Mouse (Mus musculus): ENCODE measurements around the gene Rars2. TPM values are rescaled to one million over a fixed set of nuclear protein-coding genes. Genes with fewer than 3 reads are reported as not detected.
A peak's percentile ranks its signal among the peaks of the same experiment; 100 is the strongest.

The Rars2 gene
- polyA plus RNA-seq, 1 experiment from 2014 or later: 24.6 TPM

- H3K4me3 ChIP-seq (ENCODE audit: low read depth, low read length): no peak overlapping the region
- H3K9me3 ChIP-seq (replicated peaks; ENCODE audit: control insufficient read depth, low read length): no peaks in the 10 kb centered on the region
- 63% methylated on average over 2 of the region's 2 CpGs for WGBS (ENCODE audit: insufficient replicate concordance)
- H3K4me2 ChIP-seq (ENCODE audit: low read depth, low read length): no peak overlapping the region
- no peaks in the 10 kb centered on the region for H3K4me1 ChIP-seq (ENCODE audit: control insufficient read depth, low read depth, low read length)
- H3K9ac ChIP-seq (ENCODE audit: low read depth, low read length): no peak overlapping the region
- H3K27me3 ChIP-seq (ENCODE audit: control insufficient read depth, insufficient read depth, low read depth, low read length): no peaks in the 10 kb centered on the region
- no peak for ATAC-seq (ENCODE audit: low read depth)
- H3K36me3 ChIP-seq (ENCODE audit: control insufficient read depth, insufficient read depth): peaks cover 15% of the 10 kb centered on the region
- no peak overlapping the region for H3K27ac ChIP-seq (ENCODE audit: low read length)
Observed at GRCm38 (mm10) chr4:34659012-34659411, 44.3 kb downstream of the Rars2 start.

DNA sequence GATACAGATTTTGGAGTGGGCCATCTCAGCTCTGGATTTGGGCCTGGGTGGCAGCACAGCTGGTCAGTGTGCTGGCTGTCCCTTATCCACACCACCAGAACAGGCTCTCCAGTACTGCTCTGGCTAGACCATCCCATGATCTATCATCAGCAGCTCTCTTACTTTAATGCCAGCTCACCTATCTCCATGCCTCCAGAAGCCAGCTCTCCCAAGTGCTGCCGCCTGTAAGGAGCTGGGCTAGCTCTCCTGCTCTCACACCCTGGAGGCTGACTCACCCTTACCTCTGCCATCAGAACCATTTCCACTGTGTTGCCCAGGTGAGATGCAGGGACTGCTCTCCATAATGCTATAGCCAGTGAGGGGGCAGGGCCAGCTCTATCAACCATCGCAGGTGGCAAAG, 46.8 kb downstream of the Rars2 start:
- ATAC-seq (ENCODE audit: low read depth): 0 out of 2 replicates have a peak, but pooled peaks have one; percentile 27
- no peaks in the 10 kb centered on the region for H3K27me3 ChIP-seq (ENCODE audit: control insufficient read depth, insufficient read depth, low read depth, low read length)
- H3K9ac ChIP-seq (ENCODE audit: low read depth, low read length): no peak overlapping the region
- no peaks in the 10 kb centered on the region for H3K4me1 ChIP-seq (ENCODE audit: control insufficient read depth, low read depth, low read length)
- H3K9me3 ChIP-seq (replicated peaks; ENCODE audit: control insufficient read depth, low read length): no peaks in the 10 kb centered on the region
- H3K27ac ChIP-seq (ENCODE audit: low read length): no peak overlapping the region
- 91% methylated on average over 2 of the region's 2 CpGs for WGBS (ENCODE audit: insufficient replicate concordance)
- no peak overlapping the region for H3K4me2 ChIP-seq (ENCODE audit: low read depth, low read length)
- H3K36me3 ChIP-seq (ENCODE audit: control insufficient read depth, insufficient read depth): peaks cover 7% of the 10 kb centered on the region
- H3K4me3 ChIP-seq (ENCODE audit: low read depth, low read length): no peak overlapping the region

DNA sequence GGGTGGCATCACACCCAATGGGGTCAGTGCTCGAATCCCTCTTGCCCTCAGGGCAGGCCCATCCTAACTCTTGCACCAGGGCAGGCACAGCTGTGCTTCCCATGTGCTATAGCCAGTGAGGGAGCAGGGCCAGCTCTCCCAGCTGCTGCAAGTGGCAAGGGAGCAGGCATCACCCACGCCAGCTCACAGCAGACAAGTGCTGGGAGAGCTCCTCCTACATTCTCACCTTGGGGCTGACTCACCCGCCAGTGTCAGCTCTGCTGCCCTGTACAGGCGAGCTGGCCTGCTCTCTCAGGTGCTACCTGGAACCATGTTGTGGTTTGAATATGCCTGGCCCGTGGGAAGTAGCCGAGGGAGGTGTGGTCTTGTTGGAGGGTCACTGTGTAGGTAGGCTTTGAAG, 47.2 kb downstream of the Rars2 start:
- Histone ChIP-seq H3K9ac (ENCODE audit: low read depth, low read length) (no peak overlapping the region), H3K4me1 (ENCODE audit: control insufficient read depth, low read depth, low read length) (no peaks in the 10 kb centered on the region), H3K27ac (ENCODE audit: low read length) (no peak overlapping the region), H3K27me3 (ENCODE audit: control insufficient read depth, insufficient read depth, low read depth, low read length) (no peaks in the 10 kb centered on the region), H3K4me3 (ENCODE audit: low read depth, low read length) (no peak overlapping the region), H3K36me3 (ENCODE audit: control insufficient read depth, insufficient read depth) (peaks cover 7% of the 10 kb centered on the region), H3K9me3 (replicated peaks; ENCODE audit: control insufficient read depth, low read length) (no peaks in the 10 kb centered on the region), H3K4me2 (ENCODE audit: low read depth, low read length) (no peak overlapping the region)
- WGBS (ENCODE audit: insufficient replicate concordance): 71% methylated on average over 6 of the region's 6 CpGs
- no peak for ATAC-seq (ENCODE audit: low read depth)

GRCm38 (mm10) chr4:34667923-34668322, 53.2 kb downstream of the Rars2 start:
- Histone ChIP-seq H3K27me3 (ENCODE audit: control insufficient read depth, insufficient read depth, low read depth, low read length) (no peaks in the 10 kb centered on the region), H3K27ac (ENCODE audit: low read length) (no peak overlapping the region), H3K4me2 (ENCODE audit: low read depth, low read length) (no peak overlapping the region), H3K9ac (ENCODE audit: low read depth, low read length) (no peak overlapping the region), H3K4me1 (ENCODE audit: control insufficient read depth, low read depth, low read length) (no peaks in the 10 kb centered on the region), H3K4me3 (ENCODE audit: low read depth, low read length) (no peak overlapping the region), H3K9me3 (replicated peaks; ENCODE audit: control insufficient read depth, low read length) (no peaks in the 10 kb centered on the region), H3K36me3 (ENCODE audit: control insufficient read depth, insufficient read depth) (peaks cover 2% of the 10 kb centered on the region; the same call in 1 of the 2 replicates)
- WGBS (ENCODE audit: insufficient replicate concordance): 45% methylated on average over 5 of the region's 5 CpGs
- ATAC-seq (ENCODE audit: low read depth): no peak

DNA sequence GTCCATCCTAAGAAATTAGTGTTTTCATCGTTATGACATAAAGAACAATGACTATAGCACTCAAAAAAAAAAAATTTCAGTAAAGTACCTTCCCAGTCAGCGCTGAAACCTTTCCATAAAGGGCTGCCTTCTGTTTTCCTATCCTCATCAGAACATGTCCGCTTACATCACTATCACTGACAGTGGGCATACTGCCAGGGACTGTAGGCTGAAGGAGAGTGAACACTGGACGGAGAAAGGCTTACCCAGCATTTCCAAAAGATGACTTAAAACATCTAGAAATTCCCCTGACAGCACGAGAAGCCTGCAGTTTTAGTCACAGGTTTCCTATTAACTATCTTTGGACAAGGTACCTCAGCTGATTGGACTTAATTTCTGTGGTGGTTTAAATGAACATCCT, 59.0 kb downstream of the Rars2 start:
- 78% methylated on average over 5 of the region's 5 CpGs for WGBS (ENCODE audit: insufficient replicate concordance)
- Histone ChIP-seq H3K27ac (ENCODE audit: low read length) (no peak overlapping the region), H3K27me3 (ENCODE audit: control insufficient read depth, insufficient read depth, low read depth, low read length) (no peaks in the 10 kb centered on the region), H3K36me3 (ENCODE audit: control insufficient read depth, insufficient read depth) (no peaks in the 10 kb centered on the region; the same call in 1 of the 2 replicates), H3K4me2 (ENCODE audit: low read depth, low read length) (no peak overlapping the region), H3K9me3 (replicated peaks; ENCODE audit: control insufficient read depth, low read length) (no peaks in the 10 kb centered on the region), H3K9ac (ENCODE audit: low read depth, low read length) (no peak overlapping the region), H3K4me1 (ENCODE audit: control insufficient read depth, low read depth, low read length) (no peaks in the 10 kb centered on the region), H3K4me3 (ENCODE audit: low read depth, low read length) (no peak overlapping the region)
- no peak for ATAC-seq (ENCODE audit: low read depth)

DNA sequence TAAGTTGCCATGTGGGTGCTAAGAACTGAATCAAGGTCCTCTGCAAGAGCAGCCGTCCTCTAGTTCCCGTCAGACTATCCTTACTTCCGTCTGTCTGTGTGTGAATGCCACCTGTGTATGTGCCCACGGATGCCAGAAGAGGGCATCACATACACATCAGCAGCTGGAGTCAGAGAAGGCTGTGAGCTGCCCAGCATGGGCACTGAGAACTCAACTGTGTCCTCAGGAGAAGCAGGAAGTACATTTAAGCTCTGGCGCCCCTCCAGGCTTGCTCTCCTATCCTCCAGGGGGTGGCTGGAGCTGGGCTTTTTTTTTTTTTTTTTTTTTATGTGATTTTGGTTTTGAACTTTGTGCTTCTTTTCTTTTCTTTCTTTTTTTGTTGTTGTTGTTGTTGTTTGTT, 65.8 kb downstream of the Rars2 start:
- peaks cover 2% of the 10 kb centered on the region; the same call in 1 of the 2 replicates for H3K36me3 ChIP-seq (ENCODE audit: control insufficient read depth, insufficient read depth)

DNA sequence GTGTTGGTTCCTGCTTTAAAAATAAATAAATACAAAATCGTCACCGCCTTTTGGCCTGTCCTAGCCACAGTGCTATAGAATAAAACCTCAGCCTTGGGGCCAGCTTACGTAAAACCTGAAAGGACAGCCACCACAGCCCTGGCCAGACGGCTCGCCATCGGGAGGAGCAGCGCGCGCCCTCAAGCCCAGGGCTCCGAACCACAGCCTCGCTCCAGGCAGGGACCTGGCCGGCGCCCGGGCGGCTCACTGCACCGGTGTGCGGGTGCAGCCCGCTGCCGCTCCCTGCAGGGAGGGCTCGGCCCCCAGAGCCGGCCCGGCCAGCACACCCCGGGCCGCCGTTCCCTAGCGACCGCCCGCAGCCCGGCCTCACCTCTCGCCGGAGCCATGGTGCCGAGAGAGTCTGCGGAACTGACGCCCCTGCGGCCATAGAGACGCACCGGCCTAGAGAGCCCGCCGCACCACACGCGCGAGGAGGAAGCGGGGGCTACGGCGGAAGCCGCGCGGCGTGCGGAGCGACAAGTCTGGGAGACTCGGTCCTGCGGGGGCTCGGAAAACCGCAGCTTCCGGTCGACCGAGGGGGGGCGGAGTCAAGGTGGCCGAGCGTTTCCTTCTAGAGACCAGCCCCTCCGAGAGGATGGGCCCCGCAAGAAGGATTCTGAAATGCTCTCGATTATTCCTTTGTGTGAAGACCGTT, 72.3 kb downstream of the Rars2 start, which contains the start of gene Slc35a1:
Gene Slc35a1, minus strand, starts transcription at position 565 of the 694 bp plus-strand sequence.
- H3K27me3 ChIP-seq (ENCODE audit: control insufficient read depth, insufficient read depth, low read depth, low read length): no peaks in the 10 kb centered on the region
- H3K9me3 ChIP-seq (replicated peaks; ENCODE audit: control insufficient read depth, low read length): no peaks in the 10 kb centered on the region
- H3K9ac ChIP-seq (ENCODE audit: low read depth, low read length): peak within 1 kb of the TSS; percentile 91
- H3K4me2 ChIP-seq (ENCODE audit: low read depth, low read length): peak within 1 kb of the TSS; percentile 69
- peak within 1 kb of the TSS; percentile 85 for H3K27ac ChIP-seq (ENCODE audit: low read length)
- H3K4me3 ChIP-seq (ENCODE audit: low read depth, low read length): peak within 1 kb of the TSS; percentile 92
- peaks cover 2% of the 10 kb centered on the region; the same call in 1 of the 2 replicates for H3K36me3 ChIP-seq (ENCODE audit: control insufficient read depth, insufficient read depth)
- peak; percentile 96 for ATAC-seq (ENCODE audit: low read depth)
- under 1% methylated on average over 65 of the region's 65 CpGs for WGBS (ENCODE audit: insufficient replicate concordance)
- peaks cover 10% of the 10 kb centered on the region for H3K4me1 ChIP-seq (ENCODE audit: control insufficient read depth, low read depth, low read length)

More for the DNA sequence above, 65.8 kb downstream of the Rars2 start:
- 82% methylated on average over 5 of the region's 5 CpGs for WGBS (ENCODE audit: insufficient replicate concordance)
- no peak overlapping the region for H3K4me3 ChIP-seq (ENCODE audit: low read depth, low read length)
- ATAC-seq (ENCODE audit: low read depth): no peak
- no peak overlapping the region for H3K27ac ChIP-seq (ENCODE audit: low read length)
- H3K9me3 ChIP-seq (replicated peaks; ENCODE audit: control insufficient read depth, low read length): no peaks in the 10 kb centered on the region
- H3K4me2 ChIP-seq (ENCODE audit: low read depth, low read length): no peak overlapping the region
- H3K9ac ChIP-seq (ENCODE audit: low read depth, low read length): no peak overlapping the region
- H3K4me1 ChIP-seq (ENCODE audit: control insufficient read depth, low read depth, low read length): no peaks in the 10 kb centered on the region
- no peaks in the 10 kb centered on the region for H3K27me3 ChIP-seq (ENCODE audit: control insufficient read depth, insufficient read depth, low read depth, low read length)

DNA sequence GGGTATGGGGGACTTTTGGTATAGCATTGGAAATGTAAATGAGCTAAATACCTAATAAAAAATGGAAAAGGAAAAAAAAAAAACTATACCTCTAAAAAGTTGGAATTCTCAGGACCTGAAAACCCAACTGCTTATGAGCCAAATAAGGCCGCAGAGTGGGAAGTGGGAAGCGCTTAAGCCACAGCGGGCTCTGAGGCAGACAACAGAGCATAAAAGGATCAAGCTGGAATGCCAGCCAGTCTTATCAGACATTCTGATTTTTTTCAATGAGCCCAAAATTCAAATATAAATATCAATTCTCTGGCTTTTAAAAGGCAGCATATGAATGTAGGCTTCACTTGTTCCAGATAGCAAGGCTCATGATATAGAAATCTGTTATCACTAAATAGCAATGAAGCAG, 73.3 kb downstream of the Rars2 start:
- Histone ChIP-seq H3K27ac (ENCODE audit: low read length) (no peak overlapping the region), H3K9me3 (replicated peaks; ENCODE audit: control insufficient read depth, low read length) (no peaks in the 10 kb centered on the region), H3K4me1 (ENCODE audit: control insufficient read depth, low read depth, low read length) (peaks cover 10% of the 10 kb centered on the region), H3K27me3 (ENCODE audit: control insufficient read depth, insufficient read depth, low read depth, low read length) (no peaks in the 10 kb centered on the region), H3K9ac (ENCODE audit: low read depth, low read length) (no peak overlapping the region), H3K36me3 (ENCODE audit: control insufficient read depth, insufficient read depth) (no peaks in the 10 kb centered on the region), H3K4me3 (ENCODE audit: low read depth, low read length) (no peak overlapping the region), H3K4me2 (ENCODE audit: low read depth, low read length) (no peak overlapping the region)
- WGBS (ENCODE audit: insufficient replicate concordance): 63% methylated on average over 3 of the region's 3 CpGs
- ATAC-seq (ENCODE audit: low read depth): no peak

DNA sequence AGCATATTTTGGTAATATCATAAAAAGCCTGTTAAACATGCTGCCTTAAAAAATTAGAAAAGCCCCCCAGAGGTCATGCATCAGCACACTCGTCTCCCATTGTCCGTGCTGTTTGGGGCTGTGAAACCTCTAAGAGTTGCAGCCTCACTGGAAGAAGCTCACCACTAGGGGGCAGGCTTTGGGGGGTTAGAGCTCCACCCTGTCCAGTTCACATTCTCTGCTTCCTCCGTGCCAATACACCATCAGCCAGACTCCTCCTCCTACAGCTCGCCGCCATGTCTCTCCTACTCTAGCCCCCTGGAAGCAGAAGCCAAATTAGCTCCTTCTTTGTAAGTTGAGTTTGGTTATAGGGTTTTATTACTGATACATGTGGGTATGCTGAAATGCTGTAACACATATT, 86.8 kb downstream of the Rars2 start:
- ATAC-seq (ENCODE audit: low read depth): 0 out of 2 replicates have a peak, but pooled peaks have one; percentile 21
- Histone ChIP-seq H3K9ac (ENCODE audit: low read depth, low read length) (no peak overlapping the region), H3K4me2 (ENCODE audit: low read depth, low read length) (no peak overlapping the region)

More for the DNA sequence above, 86.8 kb downstream of the Rars2 start:
- WGBS (ENCODE audit: insufficient replicate concordance): 50% methylated on average over 5 of the region's 5 CpGs
- Histone ChIP-seq H3K4me1 (ENCODE audit: control insufficient read depth, low read depth, low read length) (no peaks in the 10 kb centered on the region), H3K36me3 (ENCODE audit: control insufficient read depth, insufficient read depth) (no peaks in the 10 kb centered on the region), H3K4me3 (ENCODE audit: low read depth, low read length) (no peak overlapping the region), H3K9me3 (replicated peaks; ENCODE audit: control insufficient read depth, low read length) (no peaks in the 10 kb centered on the region), H3K27ac (ENCODE audit: low read length) (no peak overlapping the region), H3K27me3 (ENCODE audit: control insufficient read depth, insufficient read depth, low read depth, low read length) (no peaks in the 10 kb centered on the region)
